Comparison of ENCODE assay signal across 8 mouse cellular contexts in genomic region chr9:56507682-56508061, GRCm38 (mm10).
DNase-seq lines count a peak whose midpoint lies in the region; ATAC-seq and TF ChIP-seq lines count a peak whose summit lies in the region.

No protein-coding gene starts in this region.

- peak overlapping the region; percentile 75 for H3K4me2 ChIP-seq in heart, embryonic 14.5 days (ENCODE audit: low read length)
- peak overlapping the region; percentile 95 for H3K4me2 ChIP-seq in intestine, embryonic 16.5 days (ENCODE audit: low read depth, low read length)
- H3K4me2 ChIP-seq in midbrain, embryonic 16.5 days (ENCODE audit: low read length), result peak overlapping the region; percentile 56

- no peak for TF ChIP-seq POLR2A in cortical plate, adult 2 months (IDR thresholded peaks at IDR 0.05; ENCODE audit: extremely low read depth, insufficient read depth, low read length)

- H3K36me3 ChIP-seq in heart, embryonic 14.5 days (ENCODE audit: control insufficient read depth, insufficient read depth, low read length), result no peaks in the 10 kb centered on the region
- no peaks in the 10 kb centered on the region for H3K36me3 ChIP-seq in intestine, embryonic 16.5 days (ENCODE audit: control insufficient read depth, insufficient read depth, low read length)
- H3K36me3 ChIP-seq in midbrain, embryonic 16.5 days (ENCODE audit: control insufficient read depth, insufficient read depth, low read length), result no peaks in the 10 kb centered on the region

- peak overlapping the region; percentile 75 for H3K9ac ChIP-seq in heart, embryonic 14.5 days (ENCODE audit: low read length)
- 0 out of 2 replicates have a peak overlapping the region, but pooled peaks have one; percentile 49 for H3K9ac ChIP-seq in intestine, embryonic 16.5 days (ENCODE audit: low read depth, low read length)
- peak overlapping the region; percentile 8; the same call in 1 of the 2 replicates for H3K9ac ChIP-seq in midbrain, embryonic 16.5 days (ENCODE audit: low read depth, low read length)

- TF ChIP-seq CTCF in cortical plate, adult 2 months (IDR thresholded peaks at IDR 0.05; ENCODE audit: extremely low read depth, insufficient read depth, low read length), result no peak

- no peaks in the 10 kb centered on the region for H3K9me3 ChIP-seq in heart, embryonic 14.5 days (ENCODE audit: control insufficient read depth, low read length)
- H3K9me3 ChIP-seq in intestine, embryonic 16.5 days (ENCODE audit: control insufficient read depth, low read length), result no peaks in the 10 kb centered on the region
- H3K9me3 ChIP-seq in midbrain, embryonic 16.5 days (replicated peaks; ENCODE audit: control insufficient read depth, low read length, poor library complexity, severe bottlenecking), result no peaks in the 10 kb centered on the region

- no peak for DNase-seq in heart, adult 18-20 months
- DNase-seq in urinary bladder, postnatal 4 days (ENCODE audit: low spot score in 2 of 2), result no peak
- no peak for DNase-seq in testis, postnatal 14 days (ENCODE audit: low spot score)
- DNase-seq in left cerebral cortex, adult 9 months (ENCODE audit: low spot score in 2 of 2), result no peak

- H3K27me3 ChIP-seq in heart, embryonic 14.5 days (ENCODE audit: control insufficient read depth, insufficient read depth, low read length), result no peaks in the 10 kb centered on the region
- no peaks in the 10 kb centered on the region for H3K27me3 ChIP-seq in intestine, embryonic 16.5 days (replicated peaks; ENCODE audit: control insufficient read depth, insufficient read depth, low read length)
- H3K27me3 ChIP-seq in midbrain, embryonic 16.5 days (ENCODE audit: control insufficient read depth, insufficient read depth, low read depth, low read length), result no peaks in the 10 kb centered on the region

- peak overlapping the region; percentile 40 to 47 for H3K4me3 ChIP-seq in heart, embryonic 14.5 days (ENCODE audit: control insufficient read depth in 1 of 2, insufficient read depth in 1 of 2, low read depth in 1 of 2, low read length in 2 of 2)
- H3K4me3 ChIP-seq in cortical plate, adult 2 months (ENCODE audit: insufficient read depth, low read length), result peak overlapping the region; percentile 28; the same call in 1 of the 2 replicates
- H3K4me3 ChIP-seq in intestine, embryonic 16.5 days (ENCODE audit: low read length), result peak overlapping the region; percentile 53
- no peak overlapping the region; the same call in 1 of the 2 replicates for H3K4me3 ChIP-seq in midbrain, embryonic 16.5 days (ENCODE audit: low read depth, low read length)

- peaks cover 45 to 57% of the 10 kb centered on the region in 2 experiments for H3K4me1 ChIP-seq in heart, embryonic 14.5 days (ENCODE audit: control insufficient read depth in 2 of 2, insufficient read depth in 2 of 2, low read length in 2 of 2)
- peaks cover 11% of the 10 kb centered on the region for H3K4me1 ChIP-seq in cortical plate, adult 2 months (ENCODE audit: control insufficient read depth, insufficient read depth, low read length)
- peaks cover 24% of the 10 kb centered on the region for H3K4me1 ChIP-seq in intestine, embryonic 16.5 days (ENCODE audit: control insufficient read depth, insufficient read depth, low read length)
- H3K4me1 ChIP-seq in midbrain, embryonic 16.5 days (ENCODE audit: control insufficient read depth, insufficient read depth, low read length), result peaks cover 27% of the 10 kb centered on the region

- peak overlapping the region; percentile 98 to 99 for H3K27ac ChIP-seq in heart, embryonic 14.5 days (replicated peaks in 1 of 2; ENCODE audit: control insufficient read depth in 1 of 2, insufficient read depth in 1 of 2, low read depth in 2 of 2, low read length in 2 of 2)
- no peak overlapping the region for H3K27ac ChIP-seq in cortical plate, adult 2 months (ENCODE audit: insufficient read depth, low read length)
- H3K27ac ChIP-seq in intestine, embryonic 16.5 days (ENCODE audit: low read length), result peak overlapping the region; percentile 93; the same call in 1 of the 2 replicates
- peak overlapping the region; percentile 95 for H3K27ac ChIP-seq in midbrain, embryonic 16.5 days (ENCODE audit: low read length)

- 41% methylated on average over 4 of the region's 4 CpGs for WGBS in heart, embryonic 14.5 days
- WGBS in intestine, embryonic 16.5 days, result 48% methylated on average over 4 of the region's 4 CpGs
- 51% methylated on average over 4 of the region's 4 CpGs for WGBS in midbrain, embryonic 16.5 days

- ATAC-seq in heart, embryonic 14.5 days (ENCODE audit: insufficient number of reproducible peaks, insufficient read depth, low FRiP score, low read depth), result no peak
- no peak for ATAC-seq in intestine, embryonic 16.5 days
- ATAC-seq in midbrain, embryonic 16.5 days, result no peak

Comparison
In these comparisons a context has a peak if more than half of its experiments do, and no peak if none do; other contexts are left out.
1. H3K9ac ChIP-seq: peak in every context shown above with its lines; median percentile 75 in heart, embryonic 14.5 days; 49 in intestine, embryonic 16.5 days; 8 in midbrain, embryonic 16.5 days.